Mouse (Mus musculus) forebrain, embryonic 14.5 days (tissue): ENCODE measurements around the gene Ccr4. TPM values are rescaled to one million over a fixed set of nuclear protein-coding genes. Genes with fewer than 3 reads are reported as not detected.

Source experiments
- ATAC-seq: fragments of 200-750 bp; cut with Nextera tagmentation; 2 replicates; pipeline ENCODE4 v1.8.0; 2017; ENCODE audit warnings: mild to moderate bottlenecking, moderate library complexity
- DNase-seq: peaks from one replicate; pipeline ENCODE4 v3.0.0-alpha.2; 2015; ENCODE audit warnings: low spot score
- H3K27ac ChIP-seq: fragments of 300-500 bp; sonication (generic); 2 replicates; pipeline ENCODE4 v1.5.1; 2014; ENCODE audit warnings: low read depth, mild to moderate bottlenecking, control low read depth, low read length, moderate library complexity
- H3K27me3 ChIP-seq: fragments of 300-500 bp; sonication (generic); replicated peaks from 2 replicates; pipeline ENCODE4 v1.6.1; 2014; ENCODE audit warnings: low read length, control low read depth, mixed read lengths; ENCODE audit not compliant: control insufficient read depth, insufficient read depth
- H3K36me3 ChIP-seq: fragments of 300-500 bp; sonication (generic); 2 replicates; pipeline ENCODE4 v1.6.1; 2014; ENCODE audit warnings: low read length, control low read depth; ENCODE audit not compliant: control insufficient read depth, insufficient read depth
- H3K4me1 ChIP-seq: fragments of 300-500 bp; sonication (generic); 2 replicates; pipeline ENCODE4 v1.6.1; 2014; ENCODE audit warnings: antibody characterized with exemption, low read length, control low read depth; ENCODE audit not compliant: control insufficient read depth, insufficient read depth
- H3K4me2 ChIP-seq: fragments of 300-500 bp; sonication (generic); 2 replicates; pipeline ENCODE4 v1.6.1; 2014; ENCODE audit warnings: mild to moderate bottlenecking, control low read depth, low read length
- H3K4me3 ChIP-seq: fragments of 300-500 bp; sonication (generic); 2 replicates; pipeline ENCODE4 v1.5.1; 2014; ENCODE audit warnings: low read depth, low read length, control low read depth
- H3K9ac ChIP-seq: fragments of 300-500 bp; sonication (generic); 2 replicates; pipeline ENCODE4 v1.6.1; 2014; ENCODE audit warnings: mild to moderate bottlenecking, low read length, control low read depth, moderate library complexity
- H3K9me3 ChIP-seq: fragments of 300-500 bp; sonication (generic); replicated peaks from 2 replicates; pipeline ENCODE4 v1.6.1; 2016; ENCODE audit warnings: low read length, control low read depth, mixed read lengths; ENCODE audit not compliant: control insufficient read depth
- WGBS: fragments of 180-500 bp; shearing (Covaris S2); extraction: QIAGEN DNeasy Blood & Tissue Kit; methylation state at CpG from one replicate; pipeline ENCODE4 v1.1.7; 2014; 5-methylcytosine and 5-hydroxymethylcytosine counted together
- polyA plus RNA-seq: library from polyadenylated mRNA; unstranded; fragments of >200 nt; fragmentation: Nextera tagmentation; extraction: Ambion mirVana; gene quantifications from 2 replicates; pipeline ENCODE4 v1.2.1, GENCODE M21; 2014

Ccr4 gene
- polyA plus RNA-seq, 1 experiment from 2014 or later = not detected

DNA sequence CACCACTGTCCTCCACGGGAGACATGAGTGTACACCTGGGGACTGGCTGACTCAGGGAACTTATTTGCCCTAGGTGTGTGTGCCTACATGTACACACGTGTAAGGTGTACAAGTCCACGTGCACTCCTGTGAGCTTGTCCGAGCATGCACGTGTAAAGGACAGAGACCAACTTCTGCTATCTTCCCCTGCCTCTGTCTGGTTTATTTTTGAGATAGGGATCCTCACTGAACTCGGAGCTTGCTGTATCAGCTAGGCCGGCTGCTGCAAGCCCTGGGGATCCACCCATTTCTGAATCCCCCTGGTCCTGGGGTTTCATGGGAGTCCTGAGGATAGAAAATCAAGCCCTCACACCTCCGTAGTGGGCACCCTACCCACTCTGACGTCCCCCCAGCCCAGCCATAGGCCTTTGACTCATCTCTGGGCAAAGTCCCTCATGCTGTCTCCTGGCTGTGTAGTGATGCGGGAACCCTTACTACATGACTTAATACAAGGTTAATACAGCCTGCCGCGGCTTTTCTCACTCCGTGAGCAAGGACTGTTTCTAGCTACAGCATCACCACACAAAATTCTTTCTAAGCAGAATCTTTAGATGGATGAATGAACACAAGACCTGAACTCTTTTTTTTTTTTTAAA, 55.5 kb downstream of the Ccr4 start:
- DNase-seq (no peak), ATAC-seq (no peak)
- Histone ChIP-seq H3K36me3 (no peaks in the 10 kb centered on the region), H3K4me1 (no peaks in the 10 kb centered on the region), H3K4me3 (no peak overlapping the region), H3K4me2 (no peak overlapping the region), H3K9me3 (no peaks in the 10 kb centered on the region), H3K27me3 (no peaks in the 10 kb centered on the region), H3K9ac (no peak overlapping the region), H3K27ac (no peak overlapping the region)
- 92% methylated on average over 13 of the region's 13 CpGs for WGBS

DNA sequence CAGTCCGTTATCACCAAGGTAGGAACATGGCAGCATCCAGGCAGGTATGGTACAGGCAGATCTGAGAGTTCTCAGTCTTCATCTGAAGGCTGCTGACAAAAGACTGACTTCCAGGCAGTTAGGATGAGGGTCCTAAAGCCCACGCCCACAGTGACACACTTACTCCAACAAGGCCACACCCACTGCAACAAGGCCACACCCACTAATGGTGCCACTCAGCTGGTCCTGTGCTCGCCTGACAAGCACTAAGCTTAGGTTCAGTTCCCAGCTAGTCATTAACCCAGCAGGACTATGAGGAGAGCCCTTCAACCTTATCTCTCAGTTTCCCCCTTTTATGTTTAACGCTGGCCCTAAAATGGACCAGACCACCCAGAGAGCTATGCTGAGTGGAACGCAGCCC, 56.0 kb downstream of the Ccr4 start:
- no peak overlapping the region for H3K4me3 ChIP-seq
- H3K4me2 ChIP-seq = no peak overlapping the region
- DNase-seq = no peak
- WGBS = 86% methylated on average over 5 of the region's 5 CpGs
- H3K27me3 ChIP-seq = no peaks in the 10 kb centered on the region
- no peak overlapping the region for H3K9ac ChIP-seq
- H3K36me3 ChIP-seq = no peaks in the 10 kb centered on the region
- ATAC-seq = no peak
- H3K27ac ChIP-seq = no peak overlapping the region
- no peaks in the 10 kb centered on the region for H3K9me3 ChIP-seq
- no peaks in the 10 kb centered on the region for H3K4me1 ChIP-seq

GRCm38 (mm10) chr9:114446887-114447286, 57.8 kb downstream of the Ccr4 start:
- WGBS = 94% methylated on average over 8 of the region's 8 CpGs
- Histone ChIP-seq H3K9ac (no peak overlapping the region), H3K27ac (no peak overlapping the region)

DNA sequence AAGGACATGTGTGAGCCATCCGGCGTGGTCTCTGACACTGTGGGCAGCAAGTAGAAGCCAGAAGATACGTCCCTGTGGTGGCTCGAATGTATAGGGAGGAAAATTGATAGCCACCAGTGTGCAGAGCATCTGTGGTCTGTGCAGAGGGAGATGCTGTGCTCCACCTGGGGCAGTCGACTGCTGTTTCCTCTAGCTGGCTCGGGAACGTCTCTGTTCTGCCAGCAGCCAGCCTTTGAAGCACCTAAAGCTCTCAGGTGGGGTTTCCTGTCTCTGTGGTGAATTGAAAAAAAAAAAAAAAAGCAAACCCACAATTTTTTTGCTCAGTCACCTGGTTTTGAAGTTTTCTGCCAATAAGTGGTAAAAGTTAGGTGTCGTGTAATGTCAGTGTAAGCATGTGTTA, 61.4 kb downstream of the Ccr4 start:
- no peak overlapping the region for H3K4me2 ChIP-seq
- H3K9ac ChIP-seq = no peak overlapping the region
- H3K27ac ChIP-seq = no peak overlapping the region
- no peaks in the 10 kb centered on the region for H3K27me3 ChIP-seq
- ATAC-seq (no peak), DNase-seq (no peak)
- H3K4me1 ChIP-seq = no peaks in the 10 kb centered on the region
- no peaks in the 10 kb centered on the region for H3K36me3 ChIP-seq
- 93% methylated on average over 8 of the region's 8 CpGs for WGBS
- H3K9me3 ChIP-seq = no peaks in the 10 kb centered on the region
- H3K4me3 ChIP-seq = no peak overlapping the region

More at GRCm38 (mm10) chr9:114446887-114447286, 57.8 kb downstream of the Ccr4 start:
- ATAC-seq (no peak), DNase-seq (no peak)
- Histone ChIP-seq H3K4me3 (no peak overlapping the region), H3K4me2 (no peak overlapping the region), H3K36me3 (no peaks in the 10 kb centered on the region), H3K4me1 (no peaks in the 10 kb centered on the region), H3K9me3 (no peaks in the 10 kb centered on the region), H3K27me3 (no peaks in the 10 kb centered on the region)

DNA sequence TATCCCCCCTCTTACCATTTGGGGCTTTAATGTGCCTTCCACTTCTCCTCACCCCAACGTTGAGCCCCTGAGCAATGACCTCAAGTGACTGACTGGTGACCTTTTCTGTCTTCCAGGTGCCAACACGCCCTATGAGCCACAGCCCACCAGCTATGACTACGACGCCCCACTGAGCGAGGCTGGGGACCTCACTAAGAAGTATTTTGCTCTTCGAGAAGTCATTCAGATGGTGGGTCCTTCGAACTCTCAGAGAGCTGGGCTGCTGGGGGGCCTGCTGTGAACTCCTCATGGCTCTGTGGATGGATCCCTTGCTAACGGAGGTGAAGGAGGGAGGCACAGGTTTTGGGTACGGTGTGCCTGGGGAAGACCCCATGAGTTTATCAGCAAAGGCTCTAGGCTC, 61.8 kb downstream of the Ccr4 start:
- H3K4me2 ChIP-seq = no peak overlapping the region
- ATAC-seq = no peak
- no peak for DNase-seq
- no peaks in the 10 kb centered on the region for H3K36me3 ChIP-seq
- no peak overlapping the region for H3K9ac ChIP-seq
- no peaks in the 10 kb centered on the region for H3K4me1 ChIP-seq
- whole genome bisulfite sequencing = 90% methylated on average over 9 of the region's 9 CpGs
- no peak overlapping the region for H3K4me3 ChIP-seq
- H3K27me3 ChIP-seq = no peaks in the 10 kb centered on the region
- H3K9me3 ChIP-seq = no peaks in the 10 kb centered on the region
- no peak overlapping the region for H3K27ac ChIP-seq

DNA sequence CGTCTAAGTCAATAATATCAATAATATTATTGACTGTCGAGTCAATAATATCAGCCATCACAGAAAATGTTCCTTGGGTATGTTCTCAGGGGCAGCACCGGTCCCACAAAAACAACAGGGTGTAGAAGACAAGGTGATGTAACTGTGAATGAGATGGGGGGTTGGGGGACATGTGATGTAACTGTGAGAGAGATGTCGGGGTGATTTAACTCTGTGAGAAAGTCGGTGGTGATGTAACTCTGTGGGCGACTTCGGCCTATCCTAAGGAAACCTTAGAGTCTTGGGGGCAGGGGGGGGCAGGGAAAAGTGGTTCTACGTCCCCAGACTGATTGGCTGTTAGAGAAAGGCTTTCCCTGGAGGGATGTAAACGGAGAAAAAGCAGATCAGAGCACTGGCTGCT, 62.5 kb downstream of the Ccr4 start:
- Histone ChIP-seq H3K9me3 (no peaks in the 10 kb centered on the region), H3K27ac (no peak overlapping the region), H3K4me1 (no peaks in the 10 kb centered on the region), H3K4me2 (no peak overlapping the region), H3K27me3 (no peaks in the 10 kb centered on the region), H3K4me3 (no peak overlapping the region), H3K9ac (no peak overlapping the region), H3K36me3 (no peaks in the 10 kb centered on the region)
- 93% methylated on average over 9 of the region's 9 CpGs for WGBS
- no peak for DNase-seq
- no peak for ATAC-seq

DNA sequence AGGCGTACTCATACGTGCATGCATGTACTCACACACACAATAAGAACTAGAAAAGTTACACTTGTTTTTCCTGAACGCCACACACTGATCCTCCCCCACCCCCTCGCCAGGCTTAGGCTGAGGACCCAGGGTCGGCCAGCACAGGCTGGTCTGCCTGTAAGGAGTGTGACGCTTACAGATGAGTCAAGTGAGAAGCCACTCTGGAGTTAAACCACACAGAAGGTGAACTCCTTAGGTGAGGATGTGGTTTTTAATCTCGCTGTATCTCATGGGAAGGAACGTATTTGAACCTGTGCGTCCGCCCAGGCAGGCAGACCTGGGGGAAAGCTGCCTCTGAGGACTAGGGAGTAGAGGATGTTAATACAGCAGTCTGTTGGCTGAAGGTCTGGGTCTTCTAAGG, 64.2 kb downstream of the Ccr4 start:
- Histone ChIP-seq H3K27me3 (no peaks in the 10 kb centered on the region), H3K36me3 (no peaks in the 10 kb centered on the region), H3K4me2 (no peak overlapping the region), H3K9ac (no peak overlapping the region), H3K4me1 (no peaks in the 10 kb centered on the region), H3K9me3 (0 out of 2 replicates have a peak, but pooled peaks cover 5% of the 10 kb centered on the region), H3K4me3 (no peak overlapping the region), H3K27ac (no peak overlapping the region)
- ATAC-seq (no peak), DNase-seq (no peak)
- 89% methylated on average over 10 of the region's 10 CpGs for WGBS

Other genes starting within 250 kb of the Ccr4 start
- not detected in 2 replicates for gene Bcl2a1c, start 174.8 kb downstream of the Ccr4 start, polyA plus RNA-seq
- gene Crtap, start 114.2 kb downstream of the Ccr4 start, polyA plus RNA-seq = 23.6 and 26.2 TPM in 2 replicates
- gene Glb1, start 103.8 kb downstream of the Ccr4 start, polyA plus RNA-seq = 25.9 and 26.3 TPM in 2 replicates
- gene Tmppe, start 103.8 kb downstream of the Ccr4 start, polyA plus RNA-seq = 1.7 and 1.8 TPM in 2 replicates
- not detected in 2 replicates for gene C130032M10Rik, start 10.8 kb upstream of the Ccr4 start, polyA plus RNA-seq
- 0.04 and 0.05 TPM in 2 replicates for gene Trim71, start 59.5 kb upstream of the Ccr4 start, polyA plus RNA-seq
- gene Cnot10, start 135.3 kb upstream of the Ccr4 start, polyA plus RNA-seq = 54.6 and 55.1 TPM in 2 replicates
- gene Dync1li1, start 183.9 kb upstream of the Ccr4 start, polyA plus RNA-seq = 66.8 and 71.7 TPM in 2 replicates
- gene Cmtm6, start 226.2 kb upstream of the Ccr4 start, polyA plus RNA-seq = 23.9 and 26.1 TPM in 2 replicates